Comparison of ENCODE assay signal across 9 mouse cellular contexts in genomic region chr2:66644384-66644783, GRCm38 (mm10). TPM values are rescaled to one million over a fixed set of nuclear protein-coding genes. Genes with fewer than 3 reads are reported as not detected.
A peak's percentile ranks its signal among the peaks of the same experiment; 100 is the strongest.
DNase-seq lines count a peak whose midpoint lies in the region; ATAC-seq lines count a peak whose summit lies in the region.
"Had no signal": no experiment of that assay in that cellular context is flagged by ENCODE, and none has a peak within 500 bp of the region (broad histone marks: within the 10 kb centered on the region; RNA-seq: fewer than 3 reads in every experiment).

No protein-coding gene starts in this region.

- H3K36me3 ChIP-seq in forebrain, embryonic 14.5 days (ENCODE audit: control insufficient read depth, insufficient read depth, low read length), result no peaks in the 10 kb centered on the region
- H3K36me3 ChIP-seq: G1E had no signal

- no peaks in the 10 kb centered on the region for H3K9me3 ChIP-seq in forebrain, embryonic 14.5 days (replicated peaks; ENCODE audit: control insufficient read depth, low read length)
- H3K9me3 ChIP-seq: G1E had no signal

- no peaks in the 10 kb centered on the region for H3K4me1 ChIP-seq in forebrain, embryonic 14.5 days (ENCODE audit: control insufficient read depth, insufficient read depth, low read length)

- no peak overlapping the region for H3K9ac ChIP-seq in forebrain, embryonic 14.5 days (ENCODE audit: low read length)

- no peak for DNase-seq in frontal cortex, postnatal 10 days (ENCODE audit: low spot score in 2 of 2)
- peak; percentile 9 for DNase-seq in lung, postnatal 10 days
- DNase-seq in lung, postnatal 14 days, result no peak
- peak; percentile 81 for DNase-seq in forebrain, embryonic 14.5 days (ENCODE audit: low spot score)
- DNase-seq in retina, adult 2 months (ENCODE audit: low read depth, low spot score), result peak; percentile 11
- no peak for DNase-seq in spleen, postnatal 4 days (ENCODE audit: low spot score in 2 of 2)
- DNase-seq in c-Kit-positive CD71-positive TER-119-positive erythroid progenitor cells, embryonic 14.5 days (ENCODE audit: low spot score), result no peak

- H3K27ac ChIP-seq in forebrain, embryonic 14.5 days (ENCODE audit: low read depth, low read length), result no peak overlapping the region

- WGBS in forebrain, embryonic 14.5 days, result 30% methylated on average over 5 of the region's 5 CpGs

- H3K4me2 ChIP-seq in forebrain, embryonic 14.5 days (ENCODE audit: low read length), result no peak overlapping the region

- ATAC-seq in frontal cortex, adult (ENCODE audit: low TSS enrichment), result peak; percentile 72
- peak; percentile 65 for ATAC-seq in forebrain, embryonic 14.5 days

- no peaks in the 10 kb centered on the region for H3K27me3 ChIP-seq in forebrain, embryonic 14.5 days (replicated peaks; ENCODE audit: control insufficient read depth, insufficient read depth, low read length)

- H3K4me3 ChIP-seq in forebrain, embryonic 14.5 days (ENCODE audit: low read depth, low read length), result no peak overlapping the region

RNA-seq across cellular contexts. Expression of gene Scn9a, which starts 9.6 kb away (rescaled TPM):
- 2.2 and 3.8 TPM in 2 replicates for polyA plus RNA-seq in forebrain, embryonic 14.5 days (2014; fragmentation: Nextera tagmentation; extraction: Ambion mirVana)
- polyA plus RNA-seq: G1E had no signal

Comparison
In these comparisons a context has a peak if more than half of its experiments do, and no peak if none do; other contexts are left out.
1. DNase-seq: peak in lung, postnatal 10 days (single experiment), forebrain, embryonic 14.5 days (single experiment) and retina, adult 2 months (single experiment); none in frontal cortex, postnatal 10 days (0 of 2), lung, postnatal 14 days (single experiment), spleen, postnatal 4 days (0 of 2) and c-Kit-positive CD71-positive TER-119-positive erythroid progenitor cells, embryonic 14.5 days (single experiment).